Comparison of ENCODE assay signal across 25 mouse cellular contexts in the genomic region with DNA sequence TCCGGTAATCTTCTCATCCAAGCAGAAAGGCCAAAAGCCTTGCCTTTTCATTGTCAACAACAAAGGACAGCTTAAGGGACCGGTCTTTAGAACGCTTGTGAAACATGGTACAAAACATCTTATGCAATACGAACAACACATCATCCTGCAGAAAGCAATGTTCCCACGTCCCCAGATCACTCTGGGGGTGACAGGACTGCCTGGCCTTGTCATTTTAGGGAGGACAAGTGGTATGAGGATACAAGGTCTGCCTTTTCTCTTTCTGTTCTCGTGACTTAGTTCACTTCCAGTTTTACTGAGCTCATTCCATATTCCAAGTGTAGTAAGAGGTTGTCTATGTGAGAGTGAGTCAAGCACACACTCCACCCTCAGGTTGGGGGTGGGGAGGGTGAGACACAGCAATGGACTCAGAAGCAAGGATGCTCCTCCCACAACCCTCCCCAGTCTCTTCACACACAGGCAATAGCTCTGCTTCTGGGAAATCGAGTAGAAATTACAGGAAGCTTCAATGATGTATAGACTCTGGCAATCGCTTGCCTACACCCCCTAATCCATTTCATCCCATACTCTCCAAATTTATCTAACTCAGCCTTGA. TPM values are rescaled to one million over a fixed set of nuclear protein-coding genes. Genes with fewer than 3 reads are reported as not detected.
DNase-seq lines count a peak whose midpoint lies in the region; ATAC-seq lines count a peak whose summit lies in the region.
"Had no signal": no experiment of that assay in that cellular context is flagged by ENCODE, and none has a peak within 500 bp of the region (broad histone marks: within the 10 kb centered on the region; RNA-seq: fewer than 3 reads in every experiment).

No protein-coding gene starts in this region.

- H3K4me1 ChIP-seq in midbrain, embryonic 11.5 days (ENCODE audit: control insufficient read depth, insufficient read depth, low read length): peaks cover 19% of the 10 kb centered on the region
- H3K4me1 ChIP-seq in midbrain, embryonic 16.5 days (ENCODE audit: control insufficient read depth, insufficient read depth, low read length): peaks cover 28% of the 10 kb centered on the region
- H3K4me1 ChIP-seq in forebrain, embryonic 16.5 days (replicated peaks; ENCODE audit: control insufficient read depth, insufficient read depth, low read length): peaks cover 12% of the 10 kb centered on the region
- H3K4me1 ChIP-seq: liver, embryonic 15.5 days; stomach, embryonic 15.5 days had no signal

- no peak overlapping the region for H3K9ac ChIP-seq in midbrain, embryonic 11.5 days (ENCODE audit: low read length)
- no peak overlapping the region for H3K9ac ChIP-seq in midbrain, embryonic 16.5 days (ENCODE audit: low read depth, low read length)
- H3K9ac ChIP-seq in forebrain, embryonic 16.5 days (replicated peaks; ENCODE audit: low read depth, low read length): no peak overlapping the region
- H3K9ac ChIP-seq: forebrain, embryonic 13.5 days; liver, embryonic 15.5 days; midbrain, embryonic 13.5 days; neural tube, embryonic 13.5 days; stomach, embryonic 15.5 days had no signal

- no peak overlapping the region for H3K4me2 ChIP-seq in midbrain, embryonic 11.5 days
- no peak overlapping the region for H3K4me2 ChIP-seq in midbrain, embryonic 16.5 days (ENCODE audit: low read length)
- no peak overlapping the region for H3K4me2 ChIP-seq in forebrain, embryonic 16.5 days (ENCODE audit: low read length)
- H3K4me2 ChIP-seq: forebrain, embryonic 13.5 days; liver, embryonic 15.5 days; midbrain, embryonic 13.5 days; neural tube, embryonic 13.5 days; stomach, embryonic 15.5 days had no signal

- no peaks in the 10 kb centered on the region for H3K9me3 ChIP-seq in midbrain, embryonic 11.5 days (ENCODE audit: control insufficient read depth, low read length)
- H3K9me3 ChIP-seq in midbrain, embryonic 16.5 days (replicated peaks; ENCODE audit: control insufficient read depth, low read length, poor library complexity, severe bottlenecking): no peaks in the 10 kb centered on the region
- H3K9me3 ChIP-seq in forebrain, embryonic 16.5 days (ENCODE audit: control insufficient read depth, low read length): no peaks in the 10 kb centered on the region
- H3K9me3 ChIP-seq: forebrain, embryonic 13.5 days; hindbrain, embryonic 10.5 days; limb, embryonic 10.5 days; liver, embryonic 15.5 days; midbrain, embryonic 13.5 days; neural tube, embryonic 13.5 days; stomach, embryonic 15.5 days had no signal

- H3K4me3 ChIP-seq in midbrain, embryonic 11.5 days (ENCODE audit: low read depth, low read length): no peak overlapping the region
- no peak overlapping the region for H3K4me3 ChIP-seq in midbrain, embryonic 16.5 days (ENCODE audit: low read depth, low read length)
- H3K4me3 ChIP-seq in forebrain, embryonic 16.5 days (replicated peaks; ENCODE audit: low read length): no peak overlapping the region
- H3K4me3 ChIP-seq: forebrain, embryonic 13.5 days; hindbrain, embryonic 10.5 days; left cerebral cortex, adult 2 months; limb, embryonic 10.5 days; liver, embryonic 15.5 days; midbrain, embryonic 13.5 days; neural tube, embryonic 13.5 days; stomach, embryonic 15.5 days had no signal

- intact Hi-C loops in heart, postnatal 14 days (cut with DNase I): no loop called here

- H3K27me3 ChIP-seq in midbrain, embryonic 11.5 days (ENCODE audit: control insufficient read depth, insufficient read depth, low read length): no peaks in the 10 kb centered on the region
- no peaks in the 10 kb centered on the region for H3K27me3 ChIP-seq in midbrain, embryonic 16.5 days (ENCODE audit: control insufficient read depth, insufficient read depth, low read depth, low read length)
- H3K27me3 ChIP-seq in forebrain, embryonic 16.5 days (replicated peaks; ENCODE audit: control insufficient read depth, insufficient read depth, low read length): no peaks in the 10 kb centered on the region
- H3K27me3 ChIP-seq: liver, embryonic 15.5 days; midbrain, embryonic 13.5 days; neural tube, embryonic 13.5 days; stomach, embryonic 15.5 days had no signal

- no peaks in the 10 kb centered on the region for H3K36me3 ChIP-seq in midbrain, embryonic 11.5 days (ENCODE audit: control insufficient read depth, insufficient read depth, low read length)
- no peaks in the 10 kb centered on the region for H3K36me3 ChIP-seq in midbrain, embryonic 16.5 days (ENCODE audit: control insufficient read depth, insufficient read depth, low read length)
- no peaks in the 10 kb centered on the region for H3K36me3 ChIP-seq in forebrain, embryonic 16.5 days (ENCODE audit: control insufficient read depth, insufficient read depth)
- H3K36me3 ChIP-seq: hindbrain, embryonic 10.5 days; limb, embryonic 10.5 days; liver, embryonic 15.5 days; midbrain, embryonic 13.5 days; neural tube, embryonic 13.5 days; stomach, embryonic 15.5 days had no signal

- peak; percentile 82 for DNase-seq in midbrain, embryonic 11.5 days (ENCODE audit: low spot score, missing footprints)
- peak; percentile 19 for DNase-seq in adrenal gland, postnatal 10 days
- no peak for DNase-seq in heart, postnatal 14 days
- DNase-seq in gastrocnemius, postnatal 10 days: no peak
- DNase-seq: cerebellum, adult 2 months; cerebellum, postnatal 36 days; gastrocnemius, postnatal 36 days; kidney, adult 2 months; kidney, postnatal 25 days; right cerebral cortex, postnatal 25 days; thymus, adult 2 months had no signal

- WGBS in midbrain, embryonic 11.5 days: 45% methylated on average over 8 of the region's 8 CpGs
- WGBS in midbrain, embryonic 16.5 days: 44% methylated on average over 8 of the region's 8 CpGs
- WGBS in forebrain, embryonic 16.5 days: 55% methylated on average over 8 of the region's 8 CpGs

- H3K27ac ChIP-seq in midbrain, embryonic 11.5 days (ENCODE audit: low read depth, low read length): no peak overlapping the region
- no peak overlapping the region for H3K27ac ChIP-seq in midbrain, embryonic 16.5 days (ENCODE audit: low read length)
- no peak overlapping the region for H3K27ac ChIP-seq in forebrain, embryonic 16.5 days (ENCODE audit: low read length)
- H3K27ac ChIP-seq: forebrain, embryonic 13.5 days; hindbrain, embryonic 10.5 days; hindbrain, postnatal 0 days; left cerebral cortex, adult 2 months; limb, embryonic 10.5 days; liver, embryonic 15.5 days; midbrain, embryonic 13.5 days; neural tube, embryonic 13.5 days; stomach, embryonic 15.5 days had no signal

- ATAC-seq in midbrain, embryonic 11.5 days (ENCODE audit: low FRiP score): no peak
- ATAC-seq in midbrain, embryonic 16.5 days: no peak
- ATAC-seq in erythroblast, adult 5-6 weeks (replicated peaks; ENCODE audit: low FRiP score, poor library complexity, severe bottlenecking): 0 out of 2 replicates have a peak, but pooled peaks have one; percentile 53
- ATAC-seq in forebrain, embryonic 16.5 days: no peak
- ATAC-seq: CD4-positive, CD25-positive, alpha-beta regulatory T cell, adult 4 months; forebrain, embryonic 13.5 days; hindbrain, postnatal 0 days; lung, postnatal 0 days; midbrain, embryonic 13.5 days had no signal

RNA-seq across cellular contexts. Expression of gene Arl4a, which starts 59.7 kb away (rescaled TPM):
- polyA plus RNA-seq in midbrain, embryonic 11.5 days (2014; fragmentation: Nextera tagmentation; extraction: Ambion mirVana): 90.5 and 94.7 TPM in 2 replicates
- 120 and 134 TPM in 2 replicates for polyA plus RNA-seq in midbrain, embryonic 16.5 days (2015; fragmentation: Nextera tagmentation; extraction: Ambion mirVana)
- 100 to 1,000 TPM in 1 of 2 experiments, 10 to 100 TPM in 1; 98.8 to 157 TPM for total RNA-seq in adrenal gland, postnatal 10 days (2021)
- total RNA-seq in erythroblast, adult 5-6 weeks (2015; ENCODE audit: low replicate concordance): 567 and 568 TPM in 2 replicates
- 331 and 428 TPM in 2 replicates for total RNA-seq in erythroblast, adult 5-6 weeks (2017; ENCODE audit: low replicate concordance)
- 10 to 100 TPM; 23.6 to 27.4 TPM for total RNA-seq in heart, postnatal 14 days (2021)
- 73.3 and 74.0 TPM in 2 replicates for polyA plus RNA-seq in forebrain, embryonic 16.5 days (2015; fragmentation: Nextera tagmentation; extraction: Ambion mirVana)
- 10 to 100 TPM; 22.0 to 23.3 TPM for total RNA-seq in gastrocnemius, postnatal 10 days (2021)

Comparison
In these comparisons a context has a peak if more than half of its experiments do, and no peak if none do; other contexts are left out.
1. DNase-seq: peak in midbrain, embryonic 11.5 days (single experiment) and adrenal gland, postnatal 10 days (single experiment); none in heart, postnatal 14 days (0 of 2) and gastrocnemius, postnatal 10 days (single experiment).